Mouse (Mus musculus): ENCODE results near the gene Themis2. TPM values are rescaled to one million over a fixed set of nuclear protein-coding genes. Genes with fewer than 3 reads are reported as not detected.
A peak's percentile ranks its signal among the peaks of the same experiment; 100 is the strongest.
"Not testable (repeated sequence)": the region's sequence is repeated elsewhere in the genome, so short reads cannot be mapped to it uniquely, and the experiment has no call there.

Themis2 gene
- polyA plus RNA-seq, 1 experiment = 3.6 TPM

DNA sequence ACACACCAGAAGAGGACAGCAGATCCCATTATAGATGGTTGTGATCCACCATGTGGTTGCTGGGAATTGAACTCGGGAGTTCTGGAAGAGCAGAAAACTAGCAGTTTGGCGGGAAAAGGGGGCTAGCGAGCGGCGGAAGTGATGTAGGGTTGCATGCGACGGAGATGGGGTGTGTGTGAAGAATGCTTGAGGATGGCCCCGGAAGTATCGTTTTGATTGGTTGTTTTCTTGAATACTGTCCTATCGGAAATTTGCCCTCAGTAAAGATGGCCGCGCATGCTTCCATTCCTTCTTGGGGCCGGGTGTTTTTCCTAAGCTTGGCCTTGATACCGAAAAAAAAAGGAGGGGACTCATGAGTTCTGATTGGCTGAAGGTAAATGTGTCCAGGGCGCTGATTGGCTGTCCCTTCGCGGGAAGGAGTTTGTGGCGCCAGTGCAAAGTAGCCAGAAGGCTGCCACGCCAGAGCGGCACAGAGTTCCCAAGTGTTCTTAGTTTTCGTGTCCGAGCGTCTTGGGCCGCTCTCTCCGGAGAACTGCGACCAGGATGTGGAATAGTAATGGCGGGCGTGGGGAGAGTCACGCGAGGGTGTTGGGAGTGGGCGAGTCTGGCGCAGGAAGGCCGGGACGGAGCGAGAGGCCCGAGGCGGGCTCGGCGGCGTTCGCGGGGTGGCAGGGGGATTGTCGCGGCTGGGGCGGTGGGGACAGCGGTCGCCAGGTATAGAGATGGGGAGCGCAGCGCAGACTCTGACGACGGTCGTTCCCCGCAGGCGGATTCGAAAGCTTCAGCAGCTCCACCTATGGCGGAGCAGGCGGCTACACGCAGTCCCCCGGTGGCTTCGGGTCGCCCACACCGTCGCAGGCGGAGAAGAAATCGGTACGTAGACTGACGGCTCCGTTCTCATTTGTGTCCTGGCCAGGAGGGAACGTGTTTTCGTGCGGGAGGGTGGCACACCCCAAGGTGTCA is 28.0 kb downstream of the Themis2 start, which contains the start of gene Rpa2:
Gene Rpa2 (plus strand): TSS at position 419 of the 963 bp plus-strand sequence.
- TF ChIP-seq POLR2A (IDR thresholded peaks at IDR 0.05; ENCODE audit: low read depth, low read length) (no peak), CTCF (conservative IDR thresholded peaks at IDR 0.05; ENCODE audit: insufficient read depth, insufficient read length, low read depth, low read length) (no peak)
- Histone ChIP-seq H3K27ac (ENCODE audit: insufficient read depth, low read depth, low read length) (no peak within 1 kb of the TSS), H3K4me1 (ENCODE audit: control insufficient read depth, insufficient read depth, low read length) (no peaks in the 10 kb centered on the region; the same call in 1 of the 2 replicates), H3K36me3 (ENCODE audit: control insufficient read depth, insufficient read depth, low read length) (no peaks in the 10 kb centered on the region), H3K4me3 (ENCODE audit: insufficient read depth, low read depth, low read length) (peak within 1 kb of the TSS; percentile 79), H3K27me3 (replicated peaks; ENCODE audit: control insufficient read depth, insufficient read depth, low read length) (no peaks in the 10 kb centered on the region)
- DNase-seq = peak; percentile 100
- WGBS = under 1% methylated on average over 71 of the region's 71 CpGs

DNA sequence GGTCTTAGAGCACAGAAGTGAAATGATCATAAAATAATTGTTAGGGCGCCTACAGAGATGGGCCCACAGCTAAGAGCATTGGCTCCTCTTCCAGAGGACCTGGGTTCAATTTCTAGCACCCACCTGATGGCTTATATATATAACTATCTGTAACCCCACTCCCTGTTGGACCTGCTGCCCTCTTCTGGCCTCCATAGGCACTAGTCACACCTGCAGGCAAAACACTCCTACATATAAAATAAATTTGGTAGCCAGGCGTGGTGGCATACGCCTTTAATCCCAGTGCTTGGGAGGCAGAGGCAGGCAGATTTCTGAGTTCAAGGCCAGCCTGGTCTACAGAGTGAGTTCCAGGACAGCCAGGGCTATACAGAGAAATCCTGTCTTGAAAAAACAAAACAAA is 33.1 kb downstream of the Themis2 start:
- 90% methylated on average over 3 of the region's 3 CpGs for WGBS
- H3K36me3 ChIP-seq (ENCODE audit: control insufficient read depth, insufficient read depth, low read length); H3K27ac ChIP-seq (ENCODE audit: insufficient read depth, low read depth, low read length); DNase-seq; H3K4me1 ChIP-seq (ENCODE audit: control insufficient read depth, insufficient read depth, low read length); H3K27me3 ChIP-seq (replicated peaks; ENCODE audit: control insufficient read depth, insufficient read depth, low read length); H3K4me3 ChIP-seq (ENCODE audit: insufficient read depth, low read depth, low read length): not testable (repeated sequence)

DNA sequence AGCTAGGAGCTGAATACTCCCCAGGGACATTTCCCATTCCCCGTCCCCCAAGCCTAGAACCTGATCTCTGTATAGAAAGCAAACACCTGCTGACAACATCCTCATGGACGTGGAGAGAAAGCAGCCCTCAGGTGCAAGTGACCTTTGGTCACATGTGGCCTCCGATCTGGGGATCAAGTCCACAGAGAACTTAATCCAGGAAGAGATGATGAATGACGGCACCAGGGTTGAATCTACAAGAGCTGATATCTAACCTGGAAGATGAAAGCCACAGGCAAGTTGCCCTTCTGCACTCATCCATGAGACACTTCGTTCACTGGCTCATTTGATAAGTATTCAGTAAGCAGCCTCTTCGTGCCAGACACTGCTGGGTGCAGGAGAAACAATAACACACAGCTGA is 33.6 kb downstream of the Themis2 start:
- TF ChIP-seq CTCF (conservative IDR thresholded peaks at IDR 0.05; ENCODE audit: insufficient read depth, insufficient read length, low read depth, low read length) (no peak), POLR2A (IDR thresholded peaks at IDR 0.05; ENCODE audit: low read depth, low read length) (no peak)
- peak; percentile 39 for DNase-seq
- Histone ChIP-seq H3K27ac (ENCODE audit: insufficient read depth, low read depth, low read length) (no peak overlapping the region), H3K4me3 (ENCODE audit: insufficient read depth, low read depth, low read length) (no peak overlapping the region), H3K27me3 (replicated peaks; ENCODE audit: control insufficient read depth, insufficient read depth, low read length) (no peaks in the 10 kb centered on the region), H3K36me3 (ENCODE audit: control insufficient read depth, insufficient read depth, low read length) (no peaks in the 10 kb centered on the region), H3K4me1 (ENCODE audit: control insufficient read depth, insufficient read depth, low read length) (peaks cover 3% of the 10 kb centered on the region; the same call in 1 of the 2 replicates)
- 51% methylated on average over 6 of the region's 6 CpGs for WGBS

DNA sequence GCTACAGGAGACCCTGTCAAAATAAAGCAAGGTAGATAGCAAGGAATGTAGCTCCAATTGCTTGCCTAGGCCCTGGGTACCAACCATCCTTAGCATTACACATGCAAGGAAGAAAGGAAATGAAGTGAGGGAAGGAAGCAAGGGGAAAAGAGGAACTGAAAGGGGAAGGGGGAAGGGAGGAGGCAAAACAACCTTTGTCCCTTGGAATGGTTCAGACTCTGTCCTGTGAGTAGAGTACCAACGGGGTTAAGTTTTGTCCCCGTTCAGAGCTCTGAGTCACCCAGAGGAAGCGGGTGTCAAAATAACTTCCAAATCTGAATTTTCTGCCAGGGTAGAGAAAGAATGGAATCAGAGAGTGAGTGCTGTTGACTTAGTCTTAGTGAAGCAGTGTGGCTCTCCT is 35.9 kb downstream of the Themis2 start:
- WGBS = 30% methylated on average over 3 of the region's 3 CpGs
- Histone ChIP-seq H3K36me3 (ENCODE audit: control insufficient read depth, insufficient read depth, low read length) (no peaks in the 10 kb centered on the region), H3K27me3 (replicated peaks; ENCODE audit: control insufficient read depth, insufficient read depth, low read length) (no peaks in the 10 kb centered on the region), H3K27ac (ENCODE audit: insufficient read depth, low read depth, low read length) (peak overlapping the region; percentile 41; the same call in 1 of the 2 replicates), H3K4me3 (ENCODE audit: insufficient read depth, low read depth, low read length) (no peak overlapping the region), H3K4me1 (ENCODE audit: control insufficient read depth, insufficient read depth, low read length) (peaks cover 3% of the 10 kb centered on the region; the same call in 1 of the 2 replicates)
- peak; percentile 64 for DNase-seq
- TF ChIP-seq CTCF (conservative IDR thresholded peaks at IDR 0.05; ENCODE audit: insufficient read depth, insufficient read length, low read depth, low read length) = no peak
- TF ChIP-seq POLR2A (IDR thresholded peaks at IDR 0.05; ENCODE audit: low read depth, low read length) = no peak

DNA sequence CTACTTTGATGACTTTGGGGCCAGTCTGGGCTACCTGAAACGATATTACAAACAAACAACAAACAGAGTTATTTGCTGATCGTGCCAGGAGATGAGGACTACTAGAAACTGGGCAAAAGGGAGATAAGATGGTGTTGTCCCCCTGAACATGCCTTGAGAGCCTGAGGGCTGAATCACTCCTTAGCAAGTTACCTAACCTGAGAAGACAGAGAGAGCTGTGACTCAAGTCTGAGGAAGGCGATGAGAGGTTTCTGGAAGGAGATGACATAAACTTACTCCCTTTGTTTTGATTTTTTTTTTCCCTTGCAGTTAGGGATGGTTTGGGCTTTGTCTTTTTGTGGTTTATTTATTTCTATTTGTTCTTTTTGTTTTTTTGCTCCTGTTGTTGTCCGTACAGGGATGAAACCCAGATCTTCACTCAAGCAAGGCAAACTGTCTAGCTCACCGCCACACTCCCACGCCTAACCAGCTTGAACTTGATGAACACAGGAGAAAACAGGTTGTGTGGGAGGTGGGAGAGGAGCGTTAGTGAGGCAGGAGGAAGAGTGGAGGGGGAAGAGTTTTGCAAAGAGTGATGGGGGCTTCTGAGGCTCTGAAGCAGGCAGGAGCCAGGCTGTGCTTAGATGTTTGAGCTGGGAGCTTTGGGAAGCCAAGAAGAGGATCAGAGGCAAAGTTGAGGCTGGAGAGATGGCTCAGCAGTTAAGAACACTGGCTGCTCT is 38.4 kb downstream of the Themis2 start:
- Histone ChIP-seq H3K36me3 (ENCODE audit: control insufficient read depth, insufficient read depth, low read length) (no peaks in the 10 kb centered on the region), H3K27me3 (replicated peaks; ENCODE audit: control insufficient read depth, insufficient read depth, low read length) (no peaks in the 10 kb centered on the region), H3K4me3 (ENCODE audit: insufficient read depth, low read depth, low read length) (no peak overlapping the region), H3K27ac (ENCODE audit: insufficient read depth, low read depth, low read length) (no peak overlapping the region), H3K4me1 (ENCODE audit: control insufficient read depth, insufficient read depth, low read length) (peaks cover 3% of the 10 kb centered on the region; the same call in 1 of the 2 replicates)
- WGBS = 63% methylated on average over 7 of the region's 7 CpGs
- no peak for DNase-seq
- TF ChIP-seq POLR2A (IDR thresholded peaks at IDR 0.05; ENCODE audit: low read depth, low read length) (no peak), CTCF (conservative IDR thresholded peaks at IDR 0.05; ENCODE audit: insufficient read depth, insufficient read length, low read depth, low read length) (no peak)

DNA sequence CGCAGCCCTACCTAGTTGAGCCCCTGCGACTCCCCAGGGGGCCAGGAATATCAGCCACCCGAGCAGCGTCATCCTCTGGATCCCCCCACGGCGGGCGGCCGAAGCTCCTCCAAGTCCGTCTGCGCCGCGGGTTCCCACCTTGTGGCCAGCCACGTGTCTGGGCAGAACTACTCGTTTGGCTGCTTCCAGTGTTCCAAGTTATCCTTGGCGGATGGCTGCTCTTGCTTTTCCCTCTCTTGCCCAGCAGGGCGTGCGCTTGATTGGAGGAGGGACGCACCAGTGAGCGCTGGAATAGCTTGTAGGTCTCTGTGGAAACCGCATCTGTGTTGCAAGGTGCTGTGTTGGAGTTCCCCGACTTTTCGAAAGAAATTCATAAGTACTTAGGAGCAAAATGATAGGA is 39.2 kb downstream of the Themis2 start, which contains the start of gene Smpdl3b:
Gene Smpdl3b (minus strand): TSS at position 279 of the 400 bp plus-strand sequence.
- WGBS = under 1% methylated on average over 22 of the region's 22 CpGs
- H3K4me3 ChIP-seq (ENCODE audit: insufficient read depth, low read depth, low read length) = peak within 1 kb of the TSS; percentile 34
- peak; percentile 88 for DNase-seq
- H3K4me1 ChIP-seq (ENCODE audit: control insufficient read depth, insufficient read depth, low read length) = peaks cover 3% of the 10 kb centered on the region; the same call in 1 of the 2 replicates
- TF ChIP-seq POLR2A (IDR thresholded peaks at IDR 0.05; ENCODE audit: low read depth, low read length) = no peak
- peak; percentile 76 for TF ChIP-seq CTCF (conservative IDR thresholded peaks at IDR 0.05; ENCODE audit: insufficient read depth, insufficient read length, low read depth, low read length)
- no peaks in the 10 kb centered on the region for H3K27me3 ChIP-seq (replicated peaks; ENCODE audit: control insufficient read depth, insufficient read depth, low read length)
- no peaks in the 10 kb centered on the region for H3K36me3 ChIP-seq (ENCODE audit: control insufficient read depth, insufficient read depth, low read length)
- peak within 1 kb of the TSS; percentile 5; the same call in 1 of the 2 replicates for H3K27ac ChIP-seq (ENCODE audit: insufficient read depth, low read depth, low read length)

DNA sequence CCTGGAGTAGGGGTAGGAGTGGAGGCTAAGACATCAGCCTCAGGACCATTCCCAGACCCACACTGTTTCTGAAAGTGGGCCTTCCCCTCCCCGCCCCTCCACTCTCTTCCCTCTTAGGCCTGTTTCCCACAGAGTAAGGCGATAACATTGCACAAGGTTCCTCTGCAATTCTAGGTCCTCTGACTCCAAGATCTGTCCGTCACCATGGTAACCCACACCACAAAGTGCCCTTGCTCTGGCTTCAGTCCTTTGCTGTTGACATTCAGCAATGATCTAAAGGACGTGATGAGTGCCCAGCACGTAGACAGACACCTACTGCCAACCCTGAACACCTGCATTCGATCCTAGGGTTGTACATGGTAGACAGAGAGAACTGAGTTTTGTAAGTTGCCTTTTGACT is 43.2 kb downstream of the Themis2 start:
- Histone ChIP-seq H3K27me3 (replicated peaks; ENCODE audit: control insufficient read depth, insufficient read depth, low read length) (no peaks in the 10 kb centered on the region), H3K27ac (ENCODE audit: insufficient read depth, low read depth, low read length) (no peak overlapping the region), H3K4me1 (ENCODE audit: control insufficient read depth, insufficient read depth, low read length) (no peaks in the 10 kb centered on the region; the same call in 1 of the 2 replicates), H3K4me3 (ENCODE audit: insufficient read depth, low read depth, low read length) (no peak overlapping the region), H3K36me3 (ENCODE audit: control insufficient read depth, insufficient read depth, low read length) (no peaks in the 10 kb centered on the region)
- DNase-seq = no peak
- no peak for TF ChIP-seq POLR2A (IDR thresholded peaks at IDR 0.05; ENCODE audit: low read depth, low read length)
- TF ChIP-seq CTCF (conservative IDR thresholded peaks at IDR 0.05; ENCODE audit: insufficient read depth, insufficient read length, low read depth, low read length) = no peak
- WGBS = 85% methylated on average over 6 of the region's 6 CpGs

Measured in kidney, adult 2 months (tissue).